Mouse (Mus musculus): ENCODE data around the gene Ppp6r3. TPM values are rescaled to one million over a fixed set of nuclear protein-coding genes. Genes with fewer than 3 reads are reported as not detected.
"Not testable (repeated sequence)": the region's sequence is repeated elsewhere in the genome, so short reads cannot be mapped to it uniquely, and the experiment has no call there.

Gene Ppp6r3
- total RNA-seq, 4 experiments from 2014 or later = 67.3 to 84.8 (median 74.2) TPM

DNA sequence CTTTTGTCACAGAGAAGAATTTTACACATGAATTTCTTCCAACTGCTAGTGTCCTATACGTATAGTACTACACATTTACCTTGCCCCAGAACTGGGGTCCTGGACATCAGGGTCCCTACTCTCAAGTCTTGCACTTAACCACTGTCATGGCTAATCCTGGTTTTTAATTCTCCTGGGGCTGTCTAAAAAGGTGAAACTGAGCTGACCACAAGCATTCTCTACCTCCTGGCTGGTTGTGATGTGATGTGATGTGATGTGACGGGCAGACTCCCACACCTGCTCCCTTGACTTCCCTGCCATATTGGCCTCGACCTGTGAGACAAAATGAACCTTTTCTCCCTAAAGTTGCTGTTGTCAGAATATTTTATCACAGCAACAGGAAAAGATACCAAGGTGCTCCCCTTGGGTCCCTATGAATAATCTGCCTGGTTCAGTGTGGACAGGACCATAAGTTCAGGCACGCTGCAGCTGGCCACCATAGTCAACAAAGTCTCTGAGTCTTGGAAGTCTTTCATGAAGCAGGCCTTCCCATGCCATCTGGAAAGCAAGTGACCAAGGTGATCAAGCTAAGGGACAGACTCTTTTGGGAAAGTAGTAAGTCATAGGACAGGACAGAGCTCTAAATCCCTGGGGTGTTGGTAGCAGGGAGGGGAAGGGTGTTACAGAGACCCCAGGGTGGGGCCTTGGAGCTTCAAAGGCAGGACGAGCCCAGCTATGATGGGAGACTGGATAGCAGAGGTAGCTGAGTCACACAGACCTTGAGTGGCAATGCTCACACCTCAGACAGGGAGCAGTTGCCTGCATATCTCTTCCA lies 1.1 kb upstream of the Ppp6r3 start:
- DNase-seq (ENCODE audit: low spot score) = no peak

DNA sequence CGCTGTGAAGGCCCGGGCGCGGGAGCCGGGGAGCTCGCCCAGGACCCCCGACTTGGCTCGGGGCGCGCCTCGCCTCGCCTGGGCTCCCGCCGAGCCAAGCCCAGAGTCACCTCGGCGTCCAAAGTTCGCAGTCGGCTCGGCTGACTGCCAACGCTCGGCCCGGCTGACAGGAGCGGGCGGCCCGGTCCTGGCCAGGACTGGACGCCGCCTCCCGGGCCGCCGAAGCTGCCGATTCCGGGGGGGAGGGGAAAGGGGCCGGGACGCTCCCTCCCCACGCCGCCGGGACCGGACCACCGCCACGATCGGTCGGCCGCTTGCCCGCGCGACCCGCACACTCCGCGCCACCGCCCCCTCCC lies 295 bp downstream of the Ppp6r3 start:
- no peak for DNase-seq (ENCODE audit: low spot score)

GRCm38 (mm10) chr19:3574593-3575094 lies 905 bp downstream of the Ppp6r3 start:
- no peak for DNase-seq (ENCODE audit: low spot score)

DNA sequence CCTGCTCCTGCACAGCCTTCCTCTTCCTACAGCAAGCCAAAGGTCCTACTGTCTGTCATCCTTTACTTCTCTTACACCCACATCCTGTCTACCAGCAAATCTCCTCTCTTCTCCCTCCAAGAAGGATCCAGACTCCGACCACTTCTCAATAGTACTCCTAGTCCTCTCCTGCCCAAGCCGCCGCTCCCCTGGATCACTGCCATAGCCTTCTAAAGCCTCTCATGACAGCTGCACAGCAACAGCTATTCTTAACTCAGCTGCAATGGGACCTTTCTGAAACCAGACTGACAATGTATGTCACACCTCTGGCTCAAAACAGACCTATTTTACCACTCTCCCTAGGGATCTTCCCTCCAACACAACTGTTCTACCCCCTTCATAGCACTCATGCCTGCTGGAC lies 11.2 kb downstream of the Ppp6r3 start:
- peak; percentile 76 for DNase-seq (ENCODE audit: low spot score)

DNA sequence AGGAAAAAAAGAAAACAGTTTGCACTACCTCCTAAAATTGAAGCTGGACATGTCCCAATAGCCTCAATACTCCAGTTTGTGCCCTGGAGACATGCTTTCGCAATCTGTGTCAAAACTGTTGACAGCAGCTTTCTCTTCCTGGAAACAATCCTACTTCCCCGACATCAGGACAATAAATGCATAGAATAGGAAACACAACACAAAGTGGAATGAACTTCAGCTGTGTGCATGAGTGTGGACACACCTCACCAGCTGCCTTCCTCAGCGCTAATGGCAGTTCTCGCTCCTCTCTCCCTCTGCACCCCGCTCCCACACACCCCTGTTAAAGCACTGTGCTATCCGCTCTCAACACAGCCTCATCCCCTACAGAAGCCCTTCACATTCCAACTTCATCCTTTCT lies 12.8 kb downstream of the Ppp6r3 start:
- peak; percentile 55 for DNase-seq (ENCODE audit: low spot score)

DNA sequence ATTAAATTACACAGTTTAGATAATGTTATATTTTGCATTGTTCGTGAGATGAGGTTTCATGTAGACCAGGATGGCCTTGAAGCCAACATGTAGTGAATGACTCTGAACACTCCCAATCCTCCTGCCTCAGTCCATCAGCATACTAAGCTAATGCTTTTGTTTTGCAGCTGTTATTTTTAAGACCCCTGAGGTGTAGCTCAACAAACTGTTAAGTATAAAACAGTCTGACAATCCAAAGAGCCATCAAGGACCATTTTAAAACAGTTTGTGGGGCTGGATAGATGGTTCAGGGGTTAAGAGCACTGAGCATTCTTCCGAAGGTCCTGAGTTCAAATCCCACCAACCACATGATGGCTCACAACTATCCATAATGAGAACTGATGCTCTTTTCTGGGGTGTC lies 13.3 kb downstream of the Ppp6r3 start:
- no peak for DNase-seq (ENCODE audit: low spot score)

GRCm38 (mm10) chr19:3556169-3556827 lies 19.3 kb downstream of the Ppp6r3 start:
- no peak for DNase-seq (ENCODE audit: low spot score)

DNA sequence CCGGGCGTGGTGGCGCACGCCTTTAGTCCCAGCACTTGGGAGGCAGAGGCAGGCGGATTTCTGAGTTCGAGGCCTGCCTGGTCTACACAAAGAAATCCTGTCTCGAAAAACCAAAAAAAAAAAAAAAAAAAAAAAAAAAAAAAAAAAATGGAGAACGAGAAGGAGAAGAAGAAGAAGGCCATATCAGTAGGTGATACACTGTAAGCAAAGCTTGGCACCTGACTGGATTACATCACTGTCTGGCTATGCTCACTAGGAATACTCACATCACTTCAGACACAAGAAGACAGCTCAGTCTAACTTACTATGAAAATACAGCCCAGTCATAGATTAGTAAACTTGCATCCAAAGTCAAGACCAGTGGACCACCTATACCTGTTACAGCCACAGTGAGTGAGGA lies 20.8 kb downstream of the Ppp6r3 start:
- DNase-seq (ENCODE audit: low spot score) = no peak

DNA sequence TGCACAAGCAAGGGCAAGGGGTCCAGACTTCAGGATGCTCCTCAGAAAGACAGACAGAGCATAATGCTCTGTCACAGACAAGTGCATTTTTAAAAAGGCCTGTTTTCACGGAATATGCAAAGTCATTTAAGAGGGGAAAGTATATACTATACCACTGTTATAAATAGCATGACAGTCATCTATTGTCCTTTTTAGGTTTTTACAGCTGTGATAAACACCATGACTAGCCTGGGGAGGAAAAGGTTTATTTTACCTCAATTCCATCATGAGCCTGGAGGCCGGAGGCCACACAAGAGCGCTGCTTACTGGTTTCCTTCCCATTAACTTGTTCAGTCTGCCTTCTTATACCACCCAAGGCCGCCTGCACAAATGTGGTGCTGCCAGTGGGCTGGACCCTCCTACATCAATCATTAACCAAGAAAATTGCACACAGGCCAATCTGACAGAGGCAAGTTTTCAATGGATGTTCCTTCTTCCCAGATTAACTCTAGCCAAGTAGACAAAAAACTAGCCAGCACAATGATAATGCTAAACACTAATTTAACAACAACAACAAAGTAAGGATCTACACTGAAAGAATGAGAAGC lies 23.9 kb downstream of the Ppp6r3 start:
- no peak for DNase-seq (ENCODE audit: low spot score)

GRCm38 (mm10) chr19:3550101-3550500 lies 25.4 kb downstream of the Ppp6r3 start:
- DNase-seq (ENCODE audit: low spot score) = no peak

GRCm38 (mm10) chr19:3549263-3549662 lies 26.3 kb downstream of the Ppp6r3 start:
- DNase-seq (ENCODE audit: low spot score) = no peak

DNA sequence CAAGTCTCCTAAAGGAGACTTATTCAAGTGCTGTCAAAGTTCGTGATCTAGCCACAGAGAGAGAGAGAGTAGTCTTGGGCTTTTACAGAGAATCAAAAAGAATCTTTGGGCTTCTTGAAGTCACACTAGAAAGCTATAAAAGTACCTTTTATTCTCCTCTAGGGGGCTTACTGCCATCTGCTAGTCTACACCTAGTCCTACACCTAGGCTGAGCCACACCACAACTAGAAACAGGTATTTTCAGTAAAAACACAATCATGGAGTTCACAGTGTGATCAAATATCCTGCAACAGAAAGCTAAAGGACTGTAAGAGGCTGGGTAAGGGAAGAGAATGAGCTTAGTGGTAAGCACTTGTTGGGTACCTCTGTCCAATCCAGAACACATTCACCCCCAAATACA lies 27.2 kb downstream of the Ppp6r3 start:
- no peak for DNase-seq (ENCODE audit: low spot score)

DNA sequence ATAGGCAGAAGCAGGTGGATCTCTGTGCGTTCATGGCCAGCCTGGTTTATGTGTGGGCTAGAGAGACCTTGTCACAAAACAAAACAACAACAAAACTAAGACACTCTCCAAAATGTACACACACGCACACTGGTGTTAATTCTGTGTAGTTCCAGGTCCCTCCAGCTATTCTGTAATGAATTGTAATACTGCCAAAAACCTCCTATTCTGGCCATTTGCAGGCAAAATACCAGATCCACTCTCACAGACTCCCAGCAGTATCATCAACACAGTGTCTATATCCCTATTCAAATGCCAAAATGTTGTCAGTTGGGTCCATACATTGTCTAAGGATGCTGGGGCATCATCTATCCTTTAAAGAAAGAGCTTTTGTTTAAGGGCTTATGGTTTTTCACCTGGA lies 30.6 kb downstream of the Ppp6r3 start:
- DNase-seq (ENCODE audit: low spot score) = no peak

- no peak for DNase-seq (ENCODE audit: low spot score)
Measured at GRCm38 (mm10) chr19:3542591-3542990, 33.0 kb downstream of the Ppp6r3 start.

DNA sequence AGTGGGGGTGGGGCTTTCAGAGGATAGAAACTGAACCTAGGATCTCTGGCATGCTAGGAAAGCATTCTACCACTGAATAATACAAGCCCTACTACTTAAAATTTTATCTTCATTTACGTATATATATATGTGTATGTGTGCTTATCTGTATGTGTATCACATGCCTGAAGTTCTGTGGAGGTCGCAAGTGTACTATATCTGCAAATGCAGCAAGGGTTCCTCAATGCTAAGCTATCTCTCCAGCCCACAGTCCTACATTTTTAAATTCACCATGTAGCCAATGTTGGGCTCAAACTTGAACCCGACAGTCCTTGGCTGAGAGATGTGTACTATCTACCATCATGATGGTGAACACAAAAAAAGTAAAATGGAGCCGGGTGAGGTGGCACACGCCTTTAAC lies 34.6 kb downstream of the Ppp6r3 start:
- no peak for DNase-seq (ENCODE audit: low spot score)

DNA sequence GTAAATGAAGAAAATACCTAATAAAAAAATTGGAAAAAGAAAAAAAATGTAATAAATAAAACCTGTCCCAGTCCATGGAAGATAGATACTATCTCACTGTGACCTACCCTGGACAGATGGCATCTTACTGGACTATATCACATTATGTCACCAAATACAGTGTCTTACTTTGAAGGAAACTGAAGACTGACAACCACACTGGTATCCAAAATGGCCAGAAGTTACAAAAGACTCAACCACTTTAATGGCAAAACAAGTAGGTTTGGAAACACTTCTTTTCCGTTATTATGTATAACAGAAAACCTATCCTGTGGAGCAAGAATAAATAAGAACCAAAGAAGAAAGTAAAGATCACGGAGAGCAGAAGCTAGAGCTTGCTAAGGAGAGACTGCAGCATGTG lies 35.3 kb downstream of the Ppp6r3 start:
- DNase-seq (ENCODE audit: low spot score) = no peak

GRCm38 (mm10) chr19:3539456-3539855 lies 36.1 kb downstream of the Ppp6r3 start:
- no peak for DNase-seq (ENCODE audit: low spot score)

DNA sequence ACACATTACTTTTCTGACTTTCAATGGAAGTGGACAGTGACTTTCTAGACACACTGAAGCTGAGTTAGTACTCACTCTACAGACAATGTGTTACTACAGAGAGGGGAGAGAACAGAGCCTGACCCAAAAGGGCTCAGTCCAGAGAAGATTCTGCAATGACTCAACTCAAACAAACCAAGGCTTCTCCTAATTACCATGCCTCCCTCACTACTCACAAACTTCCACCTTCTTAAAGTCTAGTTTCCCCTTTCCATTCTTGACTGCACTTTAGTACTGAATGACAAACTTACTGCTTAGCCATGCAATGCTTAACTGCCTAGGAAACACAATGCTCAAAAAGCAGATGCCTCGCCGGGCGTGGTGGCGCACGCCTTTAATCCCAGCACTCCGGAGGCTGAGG lies 37.9 kb downstream of the Ppp6r3 start:
- DNase-seq (ENCODE audit: low spot score) = no peak

DNA sequence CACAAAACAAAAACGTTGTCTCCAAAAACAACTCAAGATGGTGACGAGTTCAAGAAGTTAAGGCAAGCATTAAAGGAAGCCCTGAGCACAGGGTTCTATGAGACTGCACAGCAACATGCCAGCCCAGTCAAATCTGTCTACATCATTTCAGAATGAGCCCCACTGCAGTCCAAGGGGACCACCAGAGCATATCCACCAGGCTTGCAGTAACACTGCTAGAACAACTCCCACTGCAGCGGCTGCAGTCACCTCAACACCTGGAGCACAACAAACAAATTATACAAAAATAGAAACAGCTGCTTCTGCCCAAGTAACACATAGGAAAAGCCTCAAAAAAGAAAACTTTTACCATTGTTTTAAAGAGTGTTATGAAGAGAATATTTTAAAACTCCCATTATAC lies 40.6 kb downstream of the Ppp6r3 start:
- DNase-seq (ENCODE audit: low spot score) = no peak

DNA sequence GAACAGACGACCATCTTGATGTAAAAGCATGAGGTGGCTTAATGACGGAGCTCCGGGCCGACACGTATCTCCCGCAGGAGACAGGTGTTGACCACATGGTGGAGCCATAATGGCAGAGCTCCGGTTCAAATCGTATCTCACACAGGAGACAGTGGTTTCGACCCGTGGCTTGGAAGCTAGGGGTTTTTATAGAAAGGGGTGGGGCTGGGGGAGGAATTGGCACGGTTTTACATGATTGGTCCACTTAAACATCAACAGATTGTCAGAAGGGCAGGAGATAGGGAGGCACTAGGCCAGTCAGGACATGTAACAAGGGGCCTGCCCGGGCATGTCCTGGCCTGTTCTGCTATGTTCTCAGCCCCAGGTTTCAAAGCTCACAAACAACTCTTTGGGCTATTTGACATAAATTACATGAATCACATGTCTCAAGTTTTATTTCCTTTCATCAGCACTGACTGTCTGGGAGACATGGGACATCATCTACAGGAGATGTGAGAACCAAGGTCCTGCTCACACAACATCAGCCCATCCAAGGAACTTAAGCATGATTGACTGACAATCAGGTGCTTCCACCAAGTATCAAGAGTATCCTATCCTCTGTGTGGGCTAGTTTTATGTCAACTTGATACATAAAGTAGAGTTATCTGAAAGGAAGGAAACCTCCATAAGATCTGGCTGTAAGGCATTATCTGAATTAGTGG lies 42.1 kb downstream of the Ppp6r3 start:
- DNase-seq (ENCODE audit: low spot score) = not testable (repeated sequence)

- DNase-seq (ENCODE audit: low spot score) = no peak
Measured at GRCm38 (mm10) chr19:3532717-3533260, 42.8 kb downstream of the Ppp6r3 start.

- no peak for DNase-seq (ENCODE audit: low spot score)
Measured at GRCm38 (mm10) chr19:3529781-3530180, 45.8 kb downstream of the Ppp6r3 start.

Measured in heart, adult 8-10 months (tissue).